Mouse (Mus musculus): ENCODE measurements around the gene Mcm9.

- TF ChIP-seq CTCF (IDR thresholded peaks at IDR 0.05; ENCODE audit: low read depth), result peak; percentile 45
- TF ChIP-seq EP300 (optimal IDR thresholded peaks at IDR 0.05), result no peak
Observed at GRCm38 (mm10) chr10:53598821-53599220, 31.4 kb downstream of the Mcm9 start.

Data from stomach, postnatal 0 days (tissue).